Comparison of ENCODE assay signal across 8 mouse cellular contexts in genomic region chr5:35894295-35895047, GRCm38 (mm10). TPM values are rescaled to one million over a fixed set of nuclear protein-coding genes. Genes with fewer than 3 reads are reported as not detected.
DNase-seq lines count a peak whose midpoint lies in the region; ATAC-seq and TF ChIP-seq lines count a peak whose summit lies in the region.

No protein-coding gene starts in this region.

- H3K36me3 ChIP-seq in CH12.LX (replicated peaks in 1 of 2; ENCODE audit: control insufficient read depth in 1 of 2, insufficient read depth in 1 of 2, low read length in 1 of 2), result no peaks in the 10 kb centered on the region
- H3K36me3 ChIP-seq in intestine, embryonic 15.5 days, result no peaks in the 10 kb centered on the region
- no peaks in the 10 kb centered on the region for H3K36me3 ChIP-seq in liver, postnatal 0 days (replicated peaks; ENCODE audit: insufficient read depth, low read length)
- no peaks in the 10 kb centered on the region for H3K36me3 ChIP-seq in stomach, embryonic 15.5 days

- no peak overlapping the region for H3K9ac ChIP-seq in CH12.LX (ENCODE audit: insufficient read depth, low read depth)
- peak overlapping the region; percentile 92 for H3K9ac ChIP-seq in intestine, embryonic 15.5 days
- H3K9ac ChIP-seq in liver, postnatal 0 days (replicated peaks), result peak overlapping the region; percentile 69
- peak overlapping the region; percentile 86 for H3K9ac ChIP-seq in stomach, embryonic 15.5 days

- intact Hi-C loops in gastrocnemius, postnatal 14 days (cut with DNase I; ENCODE audit: low total_unique reads), result loop anchor here (5.0 kb wide), 1 partner anchor 38 kb away; no protein-coding TSS in a partner anchor

- no peak for TF ChIP-seq RAD21 in CH12.LX (IDR thresholded peaks at IDR 0.05; ENCODE audit: low read depth, low read length)

- peaks cover 22 to 27% of the 10 kb centered on the region in 2 experiments for H3K4me1 ChIP-seq in CH12.LX (ENCODE audit: control insufficient read depth in 1 of 2, insufficient read depth in 2 of 2)
- peaks cover 30% of the 10 kb centered on the region for H3K4me1 ChIP-seq in intestine, embryonic 15.5 days (replicated peaks)
- peaks cover 7% of the 10 kb centered on the region for H3K4me1 ChIP-seq in liver, postnatal 0 days (ENCODE audit: insufficient read depth)
- H3K4me1 ChIP-seq in stomach, embryonic 15.5 days, result peaks cover 10% of the 10 kb centered on the region

- no peaks in the 10 kb centered on the region for H3K79me2 ChIP-seq in CH12.LX (replicated peaks; ENCODE audit: control insufficient read depth, extremely low read depth, insufficient read depth, poor library complexity, severe bottlenecking)

- no peak for TF ChIP-seq EP300 in CH12.LX (IDR thresholded peaks at IDR 0.05; ENCODE audit: low read length)
- TF ChIP-seq EP300 in liver, postnatal 0 days (IDR thresholded peaks at IDR 0.05; ENCODE audit: low read depth), result no peak

- no peak for DNase-seq in CH12.LX (ENCODE audit: extremely low read depth)
- peak; percentile 34 for DNase-seq in adrenal gland, postnatal 25 days
- peak; percentile 47 for DNase-seq in gastrocnemius, postnatal 14 days
- no peak for DNase-seq in liver, postnatal 0 days
- no peak for DNase-seq in ovary, postnatal 10 days (ENCODE audit: low spot score)
- DNase-seq in thymus, postnatal 0 days (ENCODE audit: low spot score), result no peak

- H3K27me3 ChIP-seq in CH12.LX (replicated peaks), result peaks cover 25% of the 10 kb centered on the region
- no peaks in the 10 kb centered on the region for H3K27me3 ChIP-seq in intestine, embryonic 15.5 days (replicated peaks)
- H3K27me3 ChIP-seq in liver, postnatal 0 days (ENCODE audit: insufficient read depth, low read length), result peaks cover 15% of the 10 kb centered on the region
- no peaks in the 10 kb centered on the region for H3K27me3 ChIP-seq in stomach, embryonic 15.5 days (replicated peaks)

- in situ Hi-C loops in CH12.LX (cut with MboI; ENCODE audit: low pct_ligation_motif_present, low pct_unique_long_range_greater_than_20kb, low sequenced_read_pairs), result loop anchor here (25.0 kb wide), 1 partner anchor 493 kb away; the partner anchor contains the start of gene Sorcs2

- H3K4me2 ChIP-seq in CH12.LX (ENCODE audit: insufficient read depth, low read depth, poor library complexity, severe bottlenecking), result peak overlapping the region; percentile 78
- H3K4me2 ChIP-seq in intestine, embryonic 15.5 days (replicated peaks), result peak overlapping the region; percentile 90
- H3K4me2 ChIP-seq in liver, postnatal 0 days (ENCODE audit: low read depth, low read length), result peak overlapping the region; percentile 79
- peak overlapping the region; percentile 84 for H3K4me2 ChIP-seq in stomach, embryonic 15.5 days

- ATAC-seq in intestine, embryonic 15.5 days, result no peak
- no peak for ATAC-seq in liver, postnatal 0 days
- ATAC-seq in stomach, embryonic 15.5 days (ENCODE audit: insufficient read depth, low FRiP score, low read depth), result no peak

- dilution Hi-C loops in CH12.LX (cut with MboI; ENCODE audit: extremely low pct_ligation_motif_present, extremely low pct_unique_long_range_greater_than_20kb, low sequenced_read_pairs), result no loop called here

- 9% methylated on average over 30 of the region's 30 CpGs for WGBS in intestine, embryonic 15.5 days
- 25% methylated on average over 30 of the region's 30 CpGs for WGBS in liver, postnatal 0 days (ENCODE audit: insufficient replicate concordance)
- WGBS in stomach, embryonic 15.5 days, result 7% methylated on average over 30 of the region's 30 CpGs

- H3K27ac ChIP-seq in CH12.LX (ENCODE audit: insufficient read depth, low read depth), result no peak overlapping the region
- peak overlapping the region; percentile 76 for H3K27ac ChIP-seq in intestine, embryonic 15.5 days
- H3K27ac ChIP-seq in liver, postnatal 0 days (ENCODE audit: low read depth), result no peak overlapping the region
- peak overlapping the region; percentile 79 for H3K27ac ChIP-seq in stomach, embryonic 15.5 days

- no peaks in the 10 kb centered on the region for H3K9me3 ChIP-seq in CH12.LX (replicated peaks; ENCODE audit: low read length)
- no peaks in the 10 kb centered on the region for H3K9me3 ChIP-seq in intestine, embryonic 15.5 days
- no peaks in the 10 kb centered on the region for H3K9me3 ChIP-seq in liver, postnatal 0 days (ENCODE audit: low read length)
- H3K9me3 ChIP-seq in stomach, embryonic 15.5 days, result no peaks in the 10 kb centered on the region

- TF ChIP-seq CTCF in CH12.LX (conservative IDR thresholded peaks at IDR 0.05 in 1 of 2, IDR thresholded peaks at IDR 0.05 in 1 of 2; ENCODE audit: low read depth in 2 of 2, low read length in 2 of 2), result no peak
- TF ChIP-seq CTCF in liver, postnatal 0 days (IDR thresholded peaks at IDR 0.05; ENCODE audit: low read depth), result no peak

- H3K4me3 ChIP-seq in CH12.LX (replicated peaks in 1 of 3; ENCODE audit: low read depth in 2 of 3, low read length in 2 of 3, poor library complexity in 1 of 3), result no peak overlapping the region
- peak overlapping the region; percentile 84 for H3K4me3 ChIP-seq in intestine, embryonic 15.5 days (replicated peaks)
- peak overlapping the region; percentile 55 for H3K4me3 ChIP-seq in liver, postnatal 0 days (ENCODE audit: low read depth, low read length)
- H3K4me3 ChIP-seq in stomach, embryonic 15.5 days (replicated peaks), result peak overlapping the region; percentile 90

- TF ChIP-seq POLR2A in CH12.LX (IDR thresholded peaks at IDR 0.05; ENCODE audit: low read depth, low read length), result no peak

TF ChIP-seq in CH12.LX, 34 proteins besides CTCF, POLR2A, EP300 and RAD21:
- TF ChIP-seq CHD1 (IDR thresholded peaks at IDR 0.05; ENCODE audit: low read depth, low read length) (no peak), USF2 (conservative IDR thresholded peaks at IDR 0.05; ENCODE audit: low read depth, low read length) (no peak), JUND (conservative IDR thresholded peaks at IDR 0.05; ENCODE audit: low read depth, low read length) (no peak), ZNF384 (IDR thresholded peaks at IDR 0.05; ENCODE audit: low read depth, low read length) (no peak), NELFE (IDR thresholded peaks at IDR 0.05; ENCODE audit: low read depth, low read length) (no peak), USF1 (IDR thresholded peaks at IDR 0.05; ENCODE audit: low read depth, low read length) (no peak), MXI1 (IDR thresholded peaks at IDR 0.05; ENCODE audit: low read depth, low read length) (no peak), NRF1 (IDR thresholded peaks at IDR 0.05; ENCODE audit: low read depth, low read length) (no peak), ZMIZ1 (IDR thresholded peaks at IDR 0.05; ENCODE audit: low read depth, low read length) (no peak), SIN3A (IDR thresholded peaks at IDR 0.05; ENCODE audit: low read length) (no peak), ZKSCAN1 (IDR thresholded peaks at IDR 0.05; ENCODE audit: borderline replicate concordance, low read depth, low read length) (no peak), RCOR1 (conservative IDR thresholded peaks at IDR 0.05; ENCODE audit: low read depth, low read length) (no peak), BHLHE40 (IDR thresholded peaks at IDR 0.05; ENCODE audit: low read depth, low read length) (no peak), IRF4 (IDR thresholded peaks at IDR 0.05; ENCODE audit: low read depth, low read length) (no peak), ELF1 (IDR thresholded peaks at IDR 0.05; ENCODE audit: low read depth, low read length) (no peak), UBTF (IDR thresholded peaks at IDR 0.05; ENCODE audit: low read depth, low read length) (no peak), POLR2AphosphoS2 (IDR thresholded peaks at IDR 0.05; ENCODE audit: low read depth, low read length) (no peak), PAX5 (IDR thresholded peaks at IDR 0.05; ENCODE audit: low read length) (no peak), GABPA (IDR thresholded peaks at IDR 0.05; ENCODE audit: insufficient replicate concordance, low read depth, low read length) (no peak)

RNA-seq across cellular contexts. Expression of gene Afap1, which starts 1.4 kb away (rescaled TPM):
- total RNA-seq in CH12.LX (2012; rRNA removed), result 3.0 and 4.0 TPM in 2 replicates
- 0.32 and 0.35 TPM in 2 replicates for total RNA-seq in CH12.LX (2014; rRNA removed)
- 0.74 and 0.86 TPM in 2 replicates for polyA plus RNA-seq in CH12.LX (2012; ENCODE audit: insufficient read length, low read depth)
- total RNA-seq in adrenal gland, postnatal 25 days (2021), result 20.4 and 22.6 TPM in 2 replicates
- total RNA-seq in gastrocnemius, postnatal 14 days (2021), result 10 to 100 TPM; 11.0 to 14.5 TPM
- 15.4 and 18.4 TPM in 2 replicates for polyA plus RNA-seq in intestine, embryonic 15.5 days (2015; fragmentation: Nextera tagmentation; extraction: Ambion mirVana)
- 1.1 and 1.2 TPM in 2 replicates for polyA plus RNA-seq in liver, postnatal 0 days (2015; fragmentation: Nextera tagmentation; extraction: Ambion mirVana)
- 18.2 and 20.9 TPM in 2 replicates for polyA plus RNA-seq in stomach, embryonic 15.5 days (2015; fragmentation: Nextera tagmentation; extraction: Ambion mirVana)
- polyA plus RNA-seq in thymus, postnatal 0 days (2015; fragmentation: Nextera tagmentation; extraction: Ambion mirVana), result 6.1 and 6.6 TPM in 2 replicates

Comparison
In these comparisons a context has a peak if more than half of its experiments do, and no peak if none do; other contexts are left out.
1. DNase-seq: peak in adrenal gland, postnatal 25 days (single experiment) and gastrocnemius, postnatal 14 days (single experiment); none in CH12.LX (single experiment), liver, postnatal 0 days (single experiment), ovary, postnatal 10 days (single experiment) and thymus, postnatal 0 days (single experiment).
2. H3K27ac ChIP-seq: peak in intestine, embryonic 15.5 days (single experiment) and stomach, embryonic 15.5 days (single experiment); none in CH12.LX (single experiment) and liver, postnatal 0 days (single experiment).
3. H3K4me3 ChIP-seq: peak in intestine, embryonic 15.5 days (single experiment), liver, postnatal 0 days (single experiment) and stomach, embryonic 15.5 days (single experiment); none in CH12.LX (0 of 3).
4. Peak in every context shown above with its lines, with median percentiles within 50 percentile points of each other: H3K4me2 ChIP-seq.